Mouse (Mus musculus) testis, adult 2 months (tissue): ENCODE data around the gene Samm50. TPM values are rescaled to one million over a fixed set of nuclear protein-coding genes. Genes with fewer than 3 reads are reported as not detected.

Experiments used
- H3K27ac ChIP-seq: fragments of 200-500 bp; 2 replicates; pipeline ENCODE4 v1.5.1; 2012; ENCODE audit warnings: low read depth, low read length; ENCODE audit not compliant: control insufficient read depth, insufficient read depth
- H3K27me3 ChIP-seq: fragments of 200-500 bp; 2 replicates; pipeline ENCODE4 v1.6.1; 2012; ENCODE audit warnings: mild to moderate bottlenecking, low read length, moderate library complexity; ENCODE audit not compliant: control insufficient read depth, insufficient read depth
- H3K36me3 ChIP-seq: fragments of 200-500 bp; 2 replicates; pipeline ENCODE4 v1.6.1; 2012; ENCODE audit warnings: mild to moderate bottlenecking, low read length; ENCODE audit not compliant: control insufficient read depth, insufficient read depth
- H3K4me1 ChIP-seq: fragments of 200-500 bp; 2 replicates; pipeline ENCODE4 v1.6.1; 2012; ENCODE audit warnings: low read length; ENCODE audit not compliant: control insufficient read depth, insufficient read depth
- H3K4me3 ChIP-seq: fragments of 200-500 bp; 2 replicates; pipeline ENCODE4 v1.5.1; 2012; ENCODE audit warnings: low read depth, mild to moderate bottlenecking, low read length, moderate library complexity, mixed read lengths; ENCODE audit not compliant: control insufficient read depth
- CTCF ChIP-seq: fragments of 200-500 bp; IDR thresholded peaks from 2 replicates; pipeline ENCODE4 v1.5.1; 2012; ENCODE audit warnings: low read depth, mild to moderate bottlenecking, inconsistent platforms, low read length, moderate library complexity; ENCODE audit not compliant: control insufficient read depth, insufficient read depth, insufficient replicate concordance
- POLR2A ChIP-seq: fragments of 200-500 bp; IDR thresholded peaks from 2 replicates; pipeline ENCODE4 v1.6.1; 2012; ENCODE audit warnings: low read depth, mild to moderate bottlenecking, inconsistent platforms, low read length, moderate library complexity; ENCODE audit not compliant: control insufficient read depth
- polyA plus RNA-seq: library from polyadenylated mRNA; depleted of rRNA; stranded (reverse); fragments of >200 nt; gene quantifications from 2 replicates; pipeline ENCODE4 v1.2.3, GENCODE M21; 2012; rRNA removed

Samm50 gene
- polyA plus RNA-seq, 1 experiment, result 8.7 TPM

DNA sequence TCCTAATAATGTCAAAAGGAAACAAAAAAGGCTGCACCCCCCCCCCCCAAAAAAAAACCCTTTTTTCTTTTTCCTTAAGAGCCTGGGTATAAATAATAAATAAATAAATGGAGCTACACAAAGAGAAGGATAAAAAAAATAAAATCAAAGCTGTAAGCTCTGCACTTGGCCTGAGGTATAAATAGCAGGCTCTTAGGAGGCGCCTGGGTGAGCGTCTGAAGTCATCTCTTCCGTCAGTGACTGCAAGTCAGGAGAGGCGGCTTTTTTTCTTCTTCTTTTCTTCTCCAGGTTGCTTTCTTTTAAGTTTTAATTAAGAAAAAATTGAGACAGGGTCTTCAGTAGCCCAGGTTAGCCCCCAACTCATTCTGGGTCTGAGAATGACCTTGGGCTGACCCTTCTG, 74.2 kb downstream of the Samm50 start:
- no peak overlapping the region for H3K27ac ChIP-seq
- TF ChIP-seq CTCF (no peak), POLR2A (no peak)
- H3K4me1 ChIP-seq, result no peaks in the 10 kb centered on the region

More for the DNA sequence above, 74.2 kb downstream of the Samm50 start:
- Histone ChIP-seq H3K4me3 (no peak overlapping the region), H3K36me3 (no peaks in the 10 kb centered on the region), H3K27me3 (no peaks in the 10 kb centered on the region)

Other genes with a start within 250 kb of the Samm50 start
- 215 and 237 TPM in 2 replicates for gene Efcab6, start 126.9 kb upstream of the Samm50 start, polyA plus RNA-seq
- gene Sult4a1, start 86.5 kb upstream of the Samm50 start, polyA plus RNA-seq, result 5.6 and 6.4 TPM in 2 replicates
- not detected in 2 replicates for gene Pnpla5, start 69.1 kb upstream of the Samm50 start, polyA plus RNA-seq
- gene Pnpla3, start 24.4 kb upstream of the Samm50 start, polyA plus RNA-seq, result 1.5 and 2.3 TPM in 2 replicates
- gene Parvb, start 39.8 kb downstream of the Samm50 start, polyA plus RNA-seq, result 5.2 and 5.4 TPM in 2 replicates
- 63.0 and 64.5 TPM in 2 replicates for gene Parvg, start 131.8 kb downstream of the Samm50 start, polyA plus RNA-seq